In genomic region chr3:153864636-153865429, GRCm38 (mm10) we compare ENCODE assay signal across 16 mouse cellular contexts. TPM values are rescaled to one million over a fixed set of nuclear protein-coding genes. Genes with fewer than 3 reads are reported as not detected.
A peak's percentile ranks its signal among the peaks of the same experiment; 100 is the strongest.
DNase-seq lines count a peak whose midpoint lies in the region; ATAC-seq and TF ChIP-seq lines count a peak whose summit lies in the region.
"Had no signal": no experiment of that assay in that cellular context is flagged by ENCODE, and none has a peak within 500 bp of the region (broad histone marks: within the 10 kb centered on the region; RNA-seq: fewer than 3 reads in every experiment).

No protein-coding gene starts in this region.

- WGBS in hindbrain, embryonic 16.5 days = 86% methylated on average over 4 of the region's 4 CpGs
- WGBS in hindbrain, embryonic 11.5 days = 85% methylated on average over 4 of the region's 4 CpGs
- 43% methylated on average over 4 of the region's 4 CpGs for WGBS in thymus, adult 2 months
- 82% methylated on average over 4 of the region's 4 CpGs for WGBS in limb, embryonic 15.5 days

- H3K27me3 ChIP-seq in hindbrain, embryonic 16.5 days (replicated peaks; ENCODE audit: control insufficient read depth, insufficient read depth, low read length) = no peaks in the 10 kb centered on the region
- no peaks in the 10 kb centered on the region for H3K27me3 ChIP-seq in hindbrain, embryonic 11.5 days (ENCODE audit: control insufficient read depth, insufficient read depth, low read length)
- H3K27me3 ChIP-seq in thymus, adult 2 months (ENCODE audit: control insufficient read depth, insufficient read depth, low read length) = no peaks in the 10 kb centered on the region
- H3K27me3 ChIP-seq in limb, embryonic 15.5 days = no peaks in the 10 kb centered on the region

- H3K27ac ChIP-seq in hindbrain, embryonic 16.5 days (ENCODE audit: low read depth, low read length) = no peak overlapping the region
- no peak overlapping the region for H3K27ac ChIP-seq in hindbrain, embryonic 11.5 days (ENCODE audit: low read depth, low read length)
- H3K27ac ChIP-seq in thymus, adult 2 months (ENCODE audit: control insufficient read depth, insufficient read depth, low read length) = no peak overlapping the region
- no peak overlapping the region for H3K27ac ChIP-seq in limb, embryonic 15.5 days
- H3K27ac ChIP-seq: hindbrain, embryonic 10.5 days had no signal

- no peaks in the 10 kb centered on the region for H3K9me3 ChIP-seq in hindbrain, embryonic 16.5 days (ENCODE audit: control insufficient read depth, low read length)
- H3K9me3 ChIP-seq in hindbrain, embryonic 11.5 days (ENCODE audit: control insufficient read depth, low read length) = no peaks in the 10 kb centered on the region
- no peaks in the 10 kb centered on the region for H3K9me3 ChIP-seq in limb, embryonic 15.5 days
- H3K9me3 ChIP-seq: hindbrain, embryonic 10.5 days had no signal

- H3K4me3 ChIP-seq in hindbrain, embryonic 16.5 days (ENCODE audit: low read length) = no peak overlapping the region
- no peak overlapping the region for H3K4me3 ChIP-seq in hindbrain, embryonic 11.5 days (ENCODE audit: low read depth, low read length)
- H3K4me3 ChIP-seq in thymus, adult 2 months (ENCODE audit: control insufficient read depth, insufficient read depth, low read length) = no peak overlapping the region
- no peak overlapping the region for H3K4me3 ChIP-seq in limb, embryonic 15.5 days
- H3K4me3 ChIP-seq: erythroblast, embryonic 14.5 days; hindbrain, embryonic 10.5 days had no signal

- peak; percentile 41; the same call in 1 of the 2 replicates for ATAC-seq in hindbrain, embryonic 16.5 days
- ATAC-seq in hindbrain, embryonic 11.5 days (ENCODE audit: low FRiP score) = no peak
- 0 out of 2 replicates have a peak, but pooled peaks have one; percentile 19 for ATAC-seq in limb, embryonic 15.5 days (ENCODE audit: insufficient number of reproducible peaks, low FRiP score, low TSS enrichment, low read depth)
- 0 out of 2 replicates have a peak, but pooled peaks have one; percentile 22 for ATAC-seq in monocyte, adult 5-6 weeks (replicated peaks; ENCODE audit: insufficient number of reproducible peaks, low FRiP score, low TSS enrichment, poor library complexity, severe bottlenecking)
- ATAC-seq in erythroid progenitor cell, adult 5-6 weeks (replicated peaks; ENCODE audit: low FRiP score, poor library complexity, severe bottlenecking) = no peak

- no peak for DNase-seq in hindbrain, embryonic 11.5 days (ENCODE audit: low spot score)
- DNase-seq in thymus, adult 2 months = peak; percentile 9
- DNase-seq in thymus, postnatal 0 days (ENCODE audit: low spot score) = no peak
- no peak for DNase-seq in Muller cell, postnatal 12 days (ENCODE audit: inconsistent ontology term)
- DNase-seq: heart, adult 18-20 months; kidney, adult 8-10 months; lung, postnatal 36 days; right cerebral cortex, postnatal 14 days had no signal

- H3K4me2 ChIP-seq in hindbrain, embryonic 16.5 days (ENCODE audit: low read length) = no peak overlapping the region
- no peak overlapping the region for H3K4me2 ChIP-seq in hindbrain, embryonic 11.5 days (replicated peaks; ENCODE audit: low read depth, low read length)
- H3K4me2 ChIP-seq in limb, embryonic 15.5 days = no peak overlapping the region

- H3K4me1 ChIP-seq in hindbrain, embryonic 16.5 days (ENCODE audit: control insufficient read depth, insufficient read depth, low read depth, low read length) = peaks cover 3% of the 10 kb centered on the region; the same call in 1 of the 2 replicates
- no peaks in the 10 kb centered on the region for H3K4me1 ChIP-seq in hindbrain, embryonic 11.5 days (replicated peaks; ENCODE audit: control insufficient read depth, insufficient read depth, low read length)
- H3K4me1 ChIP-seq in thymus, adult 2 months (replicated peaks; ENCODE audit: control insufficient read depth, insufficient read depth, low read length) = peaks cover 5% of the 10 kb centered on the region
- H3K4me1 ChIP-seq in limb, embryonic 15.5 days = no peaks in the 10 kb centered on the region
- H3K4me1 ChIP-seq: hindbrain, embryonic 10.5 days had no signal

- H3K36me3 ChIP-seq in hindbrain, embryonic 16.5 days (ENCODE audit: control insufficient read depth, insufficient read depth, low read length) = no peaks in the 10 kb centered on the region
- H3K36me3 ChIP-seq in hindbrain, embryonic 11.5 days (ENCODE audit: control insufficient read depth, insufficient read depth, low read length) = no peaks in the 10 kb centered on the region
- no peaks in the 10 kb centered on the region for H3K36me3 ChIP-seq in thymus, adult 2 months (ENCODE audit: control insufficient read depth, insufficient read depth, low read length)
- H3K36me3 ChIP-seq in limb, embryonic 15.5 days = no peaks in the 10 kb centered on the region
- H3K36me3 ChIP-seq: hindbrain, embryonic 10.5 days had no signal

- TF ChIP-seq CTCF in thymus, adult 2 months (IDR thresholded peaks at IDR 0.05; ENCODE audit: borderline replicate concordance, control insufficient read depth, extremely low read depth, insufficient read depth, low read length, poor library complexity) = no peak

- no peak overlapping the region for H3K9ac ChIP-seq in hindbrain, embryonic 16.5 days (ENCODE audit: low read depth, low read length)
- H3K9ac ChIP-seq in hindbrain, embryonic 11.5 days (ENCODE audit: low read depth, low read length) = no peak overlapping the region
- H3K9ac ChIP-seq in limb, embryonic 15.5 days = no peak overlapping the region

- no peak for TF ChIP-seq POLR2A in thymus, adult 2 months (IDR thresholded peaks at IDR 0.05; ENCODE audit: control insufficient read depth, extremely low read depth, insufficient read depth, low read length, poor library complexity)

RNA-seq across cellular contexts. Expression of gene Asb17, which starts 20.8 kb away (rescaled TPM):
- 0.10 and 0.18 TPM in 2 replicates for polyA plus RNA-seq in hindbrain, embryonic 16.5 days (2015; fragmentation: Nextera tagmentation; extraction: Ambion mirVana)
- 0.25 and 0.86 TPM in 2 replicates for polyA plus RNA-seq in hindbrain, embryonic 11.5 days (2014; fragmentation: Nextera tagmentation; extraction: Ambion mirVana)
- polyA plus RNA-seq in thymus, adult 2 months (2012; rRNA removed) = not detected in 2 replicates
- not detected in 2 replicates for polyA plus RNA-seq in thymus, postnatal 0 days (2015; fragmentation: Nextera tagmentation; extraction: Ambion mirVana)
- polyA plus RNA-seq in limb, embryonic 15.5 days (2015; fragmentation: Nextera tagmentation; extraction: Ambion mirVana) = 1.4 and 1.9 TPM in 2 replicates
- total RNA-seq in monocyte, adult 5-6 weeks (2017) = 1.9 TPM in 1 of 3 replicates, not detected in the others
- 0.72 TPM in 1 of 2 replicates, not detected in the other for total RNA-seq in erythroid progenitor cell, adult 5-6 weeks (2015; ENCODE audit: low replicate concordance)
- total RNA-seq in erythroid progenitor cell, adult 5-6 weeks (2017; ENCODE audit: low replicate concordance) = not detected in 2 replicates
- total RNA-seq: adrenal gland, adult 18-20 months; heart, adult 18-20 months; left cerebral cortex, postnatal 36 days had no signal
- polyA plus RNA-seq: erythroblast, embryonic 14.5 days had no signal

RNA-seq across cellular contexts. Expression of gene Msh4, which starts 41.1 kb away (rescaled TPM):
- polyA plus RNA-seq in hindbrain, embryonic 16.5 days (2015; fragmentation: Nextera tagmentation; extraction: Ambion mirVana) = 0.07 and 0.08 TPM in 2 replicates
- polyA plus RNA-seq in hindbrain, embryonic 11.5 days (2014; fragmentation: Nextera tagmentation; extraction: Ambion mirVana) = 0.05 and 0.08 TPM in 2 replicates
- 0.18 and 0.23 TPM in 2 replicates for polyA plus RNA-seq in thymus, adult 2 months (2012; rRNA removed)
- polyA plus RNA-seq in thymus, postnatal 0 days (2015; fragmentation: Nextera tagmentation; extraction: Ambion mirVana) = 0.13 and 0.30 TPM in 2 replicates
- polyA plus RNA-seq in limb, embryonic 15.5 days (2015; fragmentation: Nextera tagmentation; extraction: Ambion mirVana) = 0.08 and 0.09 TPM in 2 replicates
- total RNA-seq in monocyte, adult 5-6 weeks (2017) = 0.19 TPM in 1 of 3 replicates, not detected in the others
- total RNA-seq in erythroid progenitor cell, adult 5-6 weeks (2015; ENCODE audit: low replicate concordance) = 0.72 TPM in 1 of 2 replicates, not detected in the other
- total RNA-seq in erythroid progenitor cell, adult 5-6 weeks (2017; ENCODE audit: low replicate concordance) = not detected in 2 replicates
- total RNA-seq: adrenal gland, adult 18-20 months had no signal
- polyA plus RNA-seq: erythroblast, embryonic 14.5 days had no signal

RNA-seq across cellular contexts. Expression of gene Rabggtb, which starts 48.0 kb away (rescaled TPM):
- polyA plus RNA-seq in hindbrain, embryonic 16.5 days (2015; fragmentation: Nextera tagmentation; extraction: Ambion mirVana) = 54.4 and 62.2 TPM in 2 replicates
- polyA plus RNA-seq in hindbrain, embryonic 11.5 days (2014; fragmentation: Nextera tagmentation; extraction: Ambion mirVana) = 41.8 and 43.6 TPM in 2 replicates
- 67.2 and 81.7 TPM in 2 replicates for polyA plus RNA-seq in thymus, adult 2 months (2012; rRNA removed)
- 43.3 and 45.5 TPM in 2 replicates for polyA plus RNA-seq in thymus, postnatal 0 days (2015; fragmentation: Nextera tagmentation; extraction: Ambion mirVana)
- polyA plus RNA-seq in limb, embryonic 15.5 days (2015; fragmentation: Nextera tagmentation; extraction: Ambion mirVana) = 45.9 and 49.6 TPM in 2 replicates
- 66.2 to 71.0 TPM (median 70.0 TPM) in 3 replicates for total RNA-seq in monocyte, adult 5-6 weeks (2017)
- total RNA-seq in erythroid progenitor cell, adult 5-6 weeks (2015; ENCODE audit: low replicate concordance) = 174 and 210 TPM in 2 replicates
- 142 and 143 TPM in 2 replicates for total RNA-seq in erythroid progenitor cell, adult 5-6 weeks (2017; ENCODE audit: low replicate concordance)

Comparison
In these comparisons a context has a peak if more than half of its experiments do, and no peak if none do; other contexts are left out.
1. ATAC-seq: peak in hindbrain, embryonic 16.5 days (single experiment), limb, embryonic 15.5 days (single experiment) and monocyte, adult 5-6 weeks (single experiment); none in hindbrain, embryonic 11.5 days (single experiment) and erythroid progenitor cell, adult 5-6 weeks (single experiment).